Mouse (Mus musculus): Measurements from ENCODE around the gene Aldh4a1. TPM values are rescaled to one million over a fixed set of nuclear protein-coding genes. Genes with fewer than 3 reads are reported as not detected.

Aldh4a1 gene
- polyA plus RNA-seq, 1 experiment from 2014 or later, result 11.2 TPM

DNA sequence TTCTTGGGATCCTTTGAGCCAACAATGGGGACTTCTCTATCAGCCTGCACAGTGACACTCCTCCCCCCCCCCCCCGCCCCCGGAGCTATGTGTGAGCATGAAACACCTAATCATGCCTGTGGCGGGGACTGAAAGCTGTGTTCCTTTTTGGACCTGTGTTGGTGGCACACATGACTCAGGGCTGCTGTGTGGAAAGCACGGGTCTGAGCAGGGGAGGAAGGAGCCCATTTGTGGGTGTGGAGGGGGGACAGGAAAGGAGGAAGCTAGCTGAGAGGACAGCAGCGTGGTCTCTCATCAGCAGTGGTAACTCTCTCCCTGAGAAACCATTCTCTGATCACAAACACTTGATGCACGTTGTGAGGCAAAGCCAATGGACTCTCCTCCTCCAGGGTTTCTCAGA lies 18.1 kb downstream of the Aldh4a1 start:
- H3K9ac ChIP-seq (ENCODE audit: low read length), result no peak overlapping the region
- DNase-seq (ENCODE audit: low spot score, missing footprints) (no peak), ATAC-seq (ENCODE audit: low FRiP score) (no peak)
- H3K9me3 ChIP-seq (ENCODE audit: control insufficient read depth, low read length), result no peaks in the 10 kb centered on the region
- H3K36me3 ChIP-seq (ENCODE audit: control insufficient read depth, insufficient read depth, low read length), result no peaks in the 10 kb centered on the region
- peaks cover 10% of the 10 kb centered on the region; the same call in 1 of the 2 replicates for H3K27me3 ChIP-seq (ENCODE audit: control insufficient read depth, insufficient read depth, low read length)
- WGBS, result 69% methylated on average over 6 of the region's 6 CpGs
- H3K4me1 ChIP-seq (ENCODE audit: control insufficient read depth, insufficient read depth, low read length), result peaks cover 26% of the 10 kb centered on the region
- H3K27ac ChIP-seq (ENCODE audit: low read depth, low read length), result no peak overlapping the region
- no peak overlapping the region for H3K4me3 ChIP-seq (ENCODE audit: low read depth, low read length)
- H3K4me2 ChIP-seq, result no peak overlapping the region

DNA sequence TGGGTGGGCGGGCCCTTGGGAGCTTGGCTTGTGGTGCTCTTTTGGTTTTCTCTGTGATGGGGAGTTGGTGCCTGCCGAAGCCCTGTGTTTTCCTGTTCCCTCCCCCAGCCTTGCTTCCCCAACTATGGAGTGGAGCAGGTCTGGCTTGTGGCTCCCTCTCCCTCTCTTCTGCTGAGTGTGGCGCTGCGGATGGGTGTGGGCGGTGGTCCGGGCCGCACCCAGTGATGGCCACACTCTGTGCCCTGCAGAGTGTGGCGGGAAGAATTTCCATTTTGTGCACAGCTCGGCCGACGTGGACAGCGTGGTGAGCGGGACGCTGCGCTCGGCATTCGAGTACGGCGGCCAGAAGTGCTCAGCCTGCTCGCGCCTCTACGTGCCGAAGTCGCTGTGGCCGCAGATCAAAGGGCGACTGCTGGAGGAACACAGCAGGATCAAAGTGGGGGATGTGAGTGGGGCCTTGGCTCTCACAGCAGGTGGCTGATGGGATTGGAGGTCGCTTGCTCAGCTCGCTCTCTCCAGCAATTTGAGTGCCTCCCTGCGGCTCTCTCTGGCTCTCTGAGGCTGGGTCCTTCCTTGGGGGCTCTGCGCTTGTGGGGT lies 19.3 kb downstream of the Aldh4a1 start:
- no peaks in the 10 kb centered on the region for H3K9me3 ChIP-seq (ENCODE audit: control insufficient read depth, low read length)
- 3% methylated on average over 30 of the region's 30 CpGs for WGBS
- peak overlapping the region; percentile 10 for H3K4me3 ChIP-seq (ENCODE audit: low read depth, low read length)
- H3K4me2 ChIP-seq, result peak overlapping the region; percentile 39
- ATAC-seq (ENCODE audit: low FRiP score) (peak; percentile 42), DNase-seq (ENCODE audit: low spot score, missing footprints) (peak; percentile 93)
- no peak overlapping the region for H3K27ac ChIP-seq (ENCODE audit: low read depth, low read length)
- H3K27me3 ChIP-seq (ENCODE audit: control insufficient read depth, insufficient read depth, low read length), result peaks cover 10% of the 10 kb centered on the region; the same call in 1 of the 2 replicates
- H3K4me1 ChIP-seq (ENCODE audit: control insufficient read depth, insufficient read depth, low read length), result peaks cover 26% of the 10 kb centered on the region
- no peaks in the 10 kb centered on the region for H3K36me3 ChIP-seq (ENCODE audit: control insufficient read depth, insufficient read depth, low read length)
- H3K9ac ChIP-seq (ENCODE audit: low read length), result peak overlapping the region; percentile 44

- 16% methylated on average over 9 of the region's 9 CpGs for WGBS
- Histone ChIP-seq H3K27me3 (ENCODE audit: control insufficient read depth, insufficient read depth, low read length) (peaks cover 10% of the 10 kb centered on the region; the same call in 1 of the 2 replicates), H3K4me1 (ENCODE audit: control insufficient read depth, insufficient read depth, low read length) (peaks cover 26% of the 10 kb centered on the region), H3K9ac (ENCODE audit: low read length) (no peak overlapping the region), H3K4me2 (no peak overlapping the region), H3K9me3 (ENCODE audit: control insufficient read depth, low read length) (no peaks in the 10 kb centered on the region), H3K27ac (ENCODE audit: low read depth, low read length) (no peak overlapping the region), H3K4me3 (ENCODE audit: low read depth, low read length) (no peak overlapping the region), H3K36me3 (ENCODE audit: control insufficient read depth, insufficient read depth, low read length) (peaks cover 5% of the 10 kb centered on the region; the same call in 1 of the 2 replicates)
- ATAC-seq (ENCODE audit: low FRiP score) (0 out of 2 replicates have a peak, but pooled peaks have one; percentile 20), DNase-seq (ENCODE audit: low spot score, missing footprints) (peak; percentile 99)
Observed at GRCm38 (mm10) chr4:139643972-139644371, 21.3 kb downstream of the Aldh4a1 start.

DNA sequence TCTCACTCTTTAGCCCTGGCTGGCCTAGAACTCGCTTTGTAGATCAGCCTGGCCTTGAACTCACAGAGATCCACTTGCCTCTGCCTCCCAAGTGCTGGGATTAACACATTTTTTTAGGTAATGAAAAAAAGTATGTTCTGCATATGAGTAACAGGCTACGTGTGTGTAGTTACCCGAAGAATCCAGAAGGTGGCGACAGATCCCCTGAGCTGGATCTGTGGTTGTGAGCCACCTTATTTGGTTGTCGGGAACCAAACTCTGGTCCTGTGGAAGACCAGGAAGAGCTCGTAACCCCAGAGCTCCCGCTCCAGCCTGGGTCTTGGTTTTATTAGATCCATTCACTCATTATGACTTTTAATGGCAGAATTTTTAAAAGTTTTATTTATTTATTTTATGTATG lies 24.2 kb downstream of the Aldh4a1 start:
- H3K4me2 ChIP-seq, result no peak overlapping the region
- peaks cover 7% of the 10 kb centered on the region for H3K4me1 ChIP-seq (ENCODE audit: control insufficient read depth, insufficient read depth, low read length)
- no peak for DNase-seq (ENCODE audit: low spot score, missing footprints)
- no peak for ATAC-seq (ENCODE audit: low FRiP score)
- no peak overlapping the region for H3K9ac ChIP-seq (ENCODE audit: low read length)
- H3K4me3 ChIP-seq (ENCODE audit: low read depth, low read length), result no peak overlapping the region
- peaks cover 10% of the 10 kb centered on the region; the same call in 1 of the 2 replicates for H3K27me3 ChIP-seq (ENCODE audit: control insufficient read depth, insufficient read depth, low read length)
- H3K9me3 ChIP-seq (ENCODE audit: control insufficient read depth, low read length), result no peaks in the 10 kb centered on the region
- WGBS, result 85% methylated on average over 7 of the region's 7 CpGs
- no peak overlapping the region for H3K27ac ChIP-seq (ENCODE audit: low read depth, low read length)
- peaks cover 5% of the 10 kb centered on the region; the same call in 1 of the 2 replicates for H3K36me3 ChIP-seq (ENCODE audit: control insufficient read depth, insufficient read depth, low read length)

DNA sequence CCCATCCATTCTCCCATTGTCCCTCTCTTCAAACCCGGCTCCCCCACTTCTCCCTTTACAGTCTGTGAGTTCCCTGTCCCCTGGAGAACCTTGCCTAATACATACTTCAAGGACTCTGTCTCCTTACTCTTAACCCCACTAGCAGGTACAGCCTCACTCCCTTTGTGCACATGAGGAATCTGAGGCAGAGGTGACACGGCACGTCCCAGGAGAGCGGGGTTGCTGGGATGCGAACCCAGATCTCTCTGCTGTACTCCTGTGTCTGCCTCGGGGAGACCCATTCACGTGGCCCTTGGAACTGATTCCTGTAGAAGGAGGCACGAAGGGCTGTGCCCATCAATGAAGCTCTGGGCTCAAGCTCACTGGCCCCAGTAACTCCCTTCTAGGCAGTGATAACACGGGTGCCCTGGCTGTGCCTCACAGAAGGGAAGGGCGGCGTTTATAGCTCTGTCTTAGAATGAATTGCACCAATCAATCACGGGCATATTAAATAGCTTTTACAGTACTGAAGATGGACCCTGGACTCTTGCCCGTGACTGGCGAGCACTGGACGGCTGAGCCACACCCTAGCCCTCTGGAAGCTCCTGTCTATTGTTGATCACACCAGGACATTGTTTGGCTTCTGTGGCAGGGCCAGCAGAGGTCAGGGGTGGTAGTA lies 27.5 kb downstream of the Aldh4a1 start:
- H3K9me3 ChIP-seq (ENCODE audit: control insufficient read depth, low read length), result no peaks in the 10 kb centered on the region
- H3K27me3 ChIP-seq (ENCODE audit: control insufficient read depth, insufficient read depth, low read length), result no peaks in the 10 kb centered on the region
- WGBS, result 84% methylated on average over 15 of the region's 15 CpGs
- H3K9ac ChIP-seq (ENCODE audit: low read length), result no peak overlapping the region
- H3K4me1 ChIP-seq (ENCODE audit: control insufficient read depth, insufficient read depth, low read length), result no peaks in the 10 kb centered on the region
- no peak overlapping the region for H3K4me2 ChIP-seq
- DNase-seq (ENCODE audit: low spot score, missing footprints), result no peak
- ATAC-seq (ENCODE audit: low FRiP score), result no peak
- H3K27ac ChIP-seq (ENCODE audit: low read depth, low read length), result no peak overlapping the region
- H3K36me3 ChIP-seq (ENCODE audit: control insufficient read depth, insufficient read depth, low read length), result peaks cover 5% of the 10 kb centered on the region; the same call in 1 of the 2 replicates
- H3K4me3 ChIP-seq (ENCODE audit: low read depth, low read length), result no peak overlapping the region

- no peak overlapping the region for H3K4me2 ChIP-seq
- H3K36me3 ChIP-seq (ENCODE audit: control insufficient read depth, insufficient read depth, low read length), result peaks cover 5% of the 10 kb centered on the region; the same call in 1 of the 2 replicates
- no peak overlapping the region for H3K27ac ChIP-seq (ENCODE audit: low read depth, low read length)
- no peaks in the 10 kb centered on the region for H3K9me3 ChIP-seq (ENCODE audit: control insufficient read depth, low read length)
- no peaks in the 10 kb centered on the region for H3K27me3 ChIP-seq (ENCODE audit: control insufficient read depth, insufficient read depth, low read length)
- DNase-seq (ENCODE audit: low spot score, missing footprints) (no peak), ATAC-seq (ENCODE audit: low FRiP score) (no peak)
- WGBS, result 76% methylated on average over 11 of the region's 11 CpGs
- H3K4me3 ChIP-seq (ENCODE audit: low read depth, low read length), result no peak overlapping the region
- no peaks in the 10 kb centered on the region for H3K4me1 ChIP-seq (ENCODE audit: control insufficient read depth, insufficient read depth, low read length)
- H3K9ac ChIP-seq (ENCODE audit: low read length), result no peak overlapping the region
Observed at GRCm38 (mm10) chr4:139650907-139651306, 28.2 kb downstream of the Aldh4a1 start.

DNA sequence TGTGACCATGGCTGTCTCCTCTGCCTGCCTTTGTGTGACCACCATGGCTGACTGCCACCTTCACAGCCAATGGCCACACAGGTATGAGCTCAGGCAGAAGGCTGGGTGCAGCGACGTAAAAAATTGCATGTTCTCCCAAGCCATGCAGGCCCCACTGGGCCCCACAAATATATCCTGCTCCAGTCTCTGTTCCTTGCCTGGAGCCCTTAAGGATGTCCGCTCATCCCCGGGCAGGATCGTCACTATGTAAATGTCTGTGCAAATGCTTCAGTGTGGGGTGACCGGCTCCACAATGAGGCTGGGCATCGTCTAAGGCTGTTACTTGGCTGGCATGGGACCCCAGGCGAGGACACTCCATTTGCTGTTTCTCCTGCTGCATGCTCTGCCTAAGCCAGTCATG lies 30.6 kb downstream of the Aldh4a1 start, which contains the start of gene Tas1r2:
Gene Tas1r2 (plus strand): TSS at position 301 of the 400 bp plus-strand sequence.
- Histone ChIP-seq H3K9ac (ENCODE audit: low read length) (no peak within 1 kb of the TSS), H3K4me2 (no peak within 1 kb of the TSS), H3K36me3 (ENCODE audit: control insufficient read depth, insufficient read depth, low read length) (peaks cover 5% of the 10 kb centered on the region; the same call in 1 of the 2 replicates), H3K27ac (ENCODE audit: low read depth, low read length) (no peak within 1 kb of the TSS), H3K27me3 (ENCODE audit: control insufficient read depth, insufficient read depth, low read length) (no peaks in the 10 kb centered on the region), H3K4me1 (ENCODE audit: control insufficient read depth, insufficient read depth, low read length) (no peaks in the 10 kb centered on the region), H3K9me3 (ENCODE audit: control insufficient read depth, low read length) (no peaks in the 10 kb centered on the region), H3K4me3 (ENCODE audit: low read depth, low read length) (no peak within 1 kb of the TSS)
- no peak for ATAC-seq (ENCODE audit: low FRiP score)
- WGBS, result 89% methylated on average over 8 of the region's 8 CpGs
- no peak for DNase-seq (ENCODE audit: low spot score, missing footprints)

GRCm38 (mm10) chr4:139661897-139662296 lies 39.2 kb downstream of the Aldh4a1 start:
- Histone ChIP-seq H3K36me3 (ENCODE audit: control insufficient read depth, insufficient read depth, low read length) (no peaks in the 10 kb centered on the region), H3K9me3 (ENCODE audit: control insufficient read depth, low read length) (no peaks in the 10 kb centered on the region), H3K4me3 (ENCODE audit: low read depth, low read length) (no peak overlapping the region), H3K27ac (ENCODE audit: low read depth, low read length) (no peak overlapping the region), H3K4me2 (no peak overlapping the region), H3K4me1 (ENCODE audit: control insufficient read depth, insufficient read depth, low read length) (no peaks in the 10 kb centered on the region), H3K9ac (ENCODE audit: low read length) (no peak overlapping the region), H3K27me3 (ENCODE audit: control insufficient read depth, insufficient read depth, low read length) (no peaks in the 10 kb centered on the region)
- ATAC-seq (ENCODE audit: low FRiP score) (no peak), DNase-seq (ENCODE audit: low spot score, missing footprints) (no peak)
- WGBS, result 90% methylated on average over 14 of the region's 14 CpGs

DNA sequence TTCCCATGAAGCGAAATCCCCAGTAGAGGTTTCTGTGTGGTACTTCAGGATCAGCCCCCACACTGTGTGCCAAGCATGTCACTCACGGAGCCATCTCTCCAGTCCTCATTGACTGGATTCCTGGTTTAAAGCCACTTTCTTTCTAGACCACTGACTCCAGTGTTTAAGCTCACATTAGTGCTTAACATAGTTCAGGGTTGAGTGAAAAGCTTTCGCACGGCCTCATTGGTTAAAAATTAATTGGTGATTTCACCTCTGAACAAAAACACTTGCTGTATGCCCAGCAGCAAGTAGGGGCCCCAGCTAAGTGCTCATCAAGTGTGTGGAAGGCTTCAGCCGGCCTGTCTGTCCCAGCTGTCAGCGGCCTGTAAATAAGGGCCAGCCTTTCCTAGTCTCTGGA lies 45.0 kb downstream of the Aldh4a1 start:
- Histone ChIP-seq H3K4me3 (ENCODE audit: low read depth, low read length) (no peak overlapping the region), H3K36me3 (ENCODE audit: control insufficient read depth, insufficient read depth, low read length) (no peaks in the 10 kb centered on the region), H3K27me3 (ENCODE audit: control insufficient read depth, insufficient read depth, low read length) (no peaks in the 10 kb centered on the region), H3K4me1 (ENCODE audit: control insufficient read depth, insufficient read depth, low read length) (no peaks in the 10 kb centered on the region), H3K4me2 (no peak overlapping the region), H3K9ac (ENCODE audit: low read length) (no peak overlapping the region), H3K9me3 (ENCODE audit: control insufficient read depth, low read length) (no peaks in the 10 kb centered on the region), H3K27ac (ENCODE audit: low read depth, low read length) (no peak overlapping the region)
- ATAC-seq (ENCODE audit: low FRiP score), result no peak
- 64% methylated on average over 6 of the region's 6 CpGs for WGBS
- DNase-seq (ENCODE audit: low spot score, missing footprints), result no peak

Data from midbrain, embryonic 11.5 days (tissue).